Mouse (Mus musculus) ES-Bruce4 (cell line): ENCODE data around the gene Papola.

Experiments used
- CTCF ChIP-seq: IDR thresholded peaks from one replicate; pipeline ENCODE4 v1.8.1; 2011; ENCODE audit warnings: low read depth, low read length
- EP300 ChIP-seq: IDR thresholded peaks from 2 replicates; pipeline ENCODE4 v1.6.1; 2011; ENCODE audit warnings: low read depth, low read length; ENCODE audit not compliant: insufficient read depth
- POLR2A ChIP-seq: IDR thresholded peaks from one replicate; pipeline ENCODE4 v1.8.1; 2011; ENCODE audit warnings: low read length; ENCODE audit not compliant: insufficient read depth

- no peak for TF ChIP-seq CTCF
- no peak for TF ChIP-seq POLR2A
- TF ChIP-seq EP300: no peak
Measured at GRCm38 (mm10) chr12:105869242-105869641, 84.7 kb downstream of the Papola start.
